Mouse (Mus musculus): ENCODE measurements around the gene Mbd6. TPM values are rescaled to one million over a fixed set of nuclear protein-coding genes. Genes with fewer than 3 reads are reported as not detected.

Gene Mbd6
- polyA plus RNA-seq, 1 experiment from 2014 or later = 10.6 TPM

DNA sequence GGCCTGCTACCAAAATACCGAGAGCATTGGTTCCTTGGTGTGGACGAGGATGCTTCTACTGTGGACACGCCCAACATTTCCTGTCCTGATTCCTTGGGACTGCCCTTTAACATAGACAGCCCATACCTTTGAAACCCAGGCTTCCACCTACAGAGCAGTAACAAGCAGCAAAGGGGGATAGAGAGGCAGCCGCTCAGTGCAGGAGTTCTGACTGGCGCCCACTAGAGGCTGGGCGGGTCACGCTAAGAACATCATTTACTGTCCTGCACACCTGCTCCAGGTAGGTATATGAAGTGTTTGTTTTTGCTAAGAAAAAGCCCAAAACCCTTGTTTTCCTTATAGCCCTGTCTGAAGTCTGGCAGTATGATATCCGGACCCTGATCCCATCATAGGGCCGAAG is 55.7 kb downstream of the Mbd6 start:
- Histone ChIP-seq H3K27ac (ENCODE audit: low read length) (no peak overlapping the region), H3K9me3 (ENCODE audit: control insufficient read depth, low read length) (no peaks in the 10 kb centered on the region), H3K27me3 (ENCODE audit: control insufficient read depth, insufficient read depth, low read depth, low read length) (no peaks in the 10 kb centered on the region), H3K4me3 (ENCODE audit: low read length) (no peak overlapping the region), H3K36me3 (ENCODE audit: control insufficient read depth, insufficient read depth, low read length) (no peaks in the 10 kb centered on the region), H3K9ac (ENCODE audit: low read length) (no peak overlapping the region), H3K4me2 (ENCODE audit: low read depth, low read length) (no peak overlapping the region), H3K4me1 (replicated peaks; ENCODE audit: control insufficient read depth, insufficient read depth, low read length) (no peaks in the 10 kb centered on the region)
- 74% methylated on average over 9 of the region's 9 CpGs for WGBS
- no peak for ATAC-seq (ENCODE audit: low read depth)

Other genes with a start within 250 kb of the Mbd6 start
- 37.5 and 39.9 TPM in 2 replicates for gene Mettl1, start 247.6 kb downstream of the Mbd6 start, polyA plus RNA-seq (2015; fragmentation: Nextera tagmentation; extraction: Ambion mirVana)
- 0.29 and 0.36 TPM in 2 replicates for gene Eef1akmt3, start 247.5 kb downstream of the Mbd6 start, polyA plus RNA-seq (2015; fragmentation: Nextera tagmentation; extraction: Ambion mirVana)
- gene Cyp27b1, start 240.8 kb downstream of the Mbd6 start, polyA plus RNA-seq (2015; fragmentation: Nextera tagmentation; extraction: Ambion mirVana) = 0.11 and 0.38 TPM in 2 replicates
- 0.46 and 0.53 TPM in 2 replicates for gene March9, start 228.8 kb downstream of the Mbd6 start, polyA plus RNA-seq (2015; fragmentation: Nextera tagmentation; extraction: Ambion mirVana)
- gene Cdk4, start 225.5 kb downstream of the Mbd6 start, polyA plus RNA-seq (2015; fragmentation: Nextera tagmentation; extraction: Ambion mirVana) = 1,550 and 1,646 TPM in 2 replicates
- gene Tspan31, start 218.8 kb downstream of the Mbd6 start, polyA plus RNA-seq (2015; fragmentation: Nextera tagmentation; extraction: Ambion mirVana) = 165 and 169 TPM in 2 replicates
- gene Agap2, start 213.7 kb downstream of the Mbd6 start, polyA plus RNA-seq (2015; fragmentation: Nextera tagmentation; extraction: Ambion mirVana) = 0.04 and 0.58 TPM in 2 replicates
- 108 and 111 TPM in 2 replicates for gene Os9, start 167.9 kb downstream of the Mbd6 start, polyA plus RNA-seq (2015; fragmentation: Nextera tagmentation; extraction: Ambion mirVana)
- 3.5 and 5.2 TPM in 2 replicates for gene B4galnt1, start 123.8 kb downstream of the Mbd6 start, polyA plus RNA-seq (2015; fragmentation: Nextera tagmentation; extraction: Ambion mirVana)
- gene Slc26a10, start 108.4 kb downstream of the Mbd6 start, polyA plus RNA-seq (2015; fragmentation: Nextera tagmentation; extraction: Ambion mirVana) = 0.88 and 1.1 TPM in 2 replicates
- gene Arhgef25, start 98.9 kb downstream of the Mbd6 start, polyA plus RNA-seq (2015; fragmentation: Nextera tagmentation; extraction: Ambion mirVana) = 60.3 and 65.0 TPM in 2 replicates
- 72.9 and 74.8 TPM in 2 replicates for gene Dtx3, start 93.3 kb downstream of the Mbd6 start, polyA plus RNA-seq (2015; fragmentation: Nextera tagmentation; extraction: Ambion mirVana)
- 30.0 and 30.8 TPM in 2 replicates for gene Pip4k2c, start 77.4 kb downstream of the Mbd6 start, polyA plus RNA-seq (2015; fragmentation: Nextera tagmentation; extraction: Ambion mirVana)
- 1.2 TPM in 2 replicates for gene Kif5a, start 25.7 kb downstream of the Mbd6 start, polyA plus RNA-seq (2015; fragmentation: Nextera tagmentation; extraction: Ambion mirVana)
- gene Dctn2, start 22.6 kb downstream of the Mbd6 start, polyA plus RNA-seq (2015; fragmentation: Nextera tagmentation; extraction: Ambion mirVana) = 183 and 194 TPM in 2 replicates
- gene Mars, start 22.8 kb upstream of the Mbd6 start, polyA plus RNA-seq (2015; fragmentation: Nextera tagmentation; extraction: Ambion mirVana) = 86.1 and 93.9 TPM in 2 replicates
- 5.5 and 6.9 TPM in 2 replicates for gene Arhgap9, start 32.9 kb upstream of the Mbd6 start, polyA plus RNA-seq (2015; fragmentation: Nextera tagmentation; extraction: Ambion mirVana)
- gene Gli1, start 53.0 kb upstream of the Mbd6 start, polyA plus RNA-seq (2015; fragmentation: Nextera tagmentation; extraction: Ambion mirVana) = 9.7 and 10.5 TPM in 2 replicates
- gene Inhbe, start 65.4 kb upstream of the Mbd6 start, polyA plus RNA-seq (2015; fragmentation: Nextera tagmentation; extraction: Ambion mirVana) = not detected in 2 replicates
- not detected in 2 replicates for gene Inhbc, start 81.4 kb upstream of the Mbd6 start, polyA plus RNA-seq (2015; fragmentation: Nextera tagmentation; extraction: Ambion mirVana)
- 22.2 and 22.4 TPM in 2 replicates for gene R3hdm2, start 91.3 kb upstream of the Mbd6 start, polyA plus RNA-seq (2015; fragmentation: Nextera tagmentation; extraction: Ambion mirVana)
- gene Stac3, start 212.7 kb upstream of the Mbd6 start, polyA plus RNA-seq (2015; fragmentation: Nextera tagmentation; extraction: Ambion mirVana) = 1.3 and 1.8 TPM in 2 replicates
- 155 and 169 TPM in 2 replicates for gene Ndufa4l2, start 225.9 kb upstream of the Mbd6 start, polyA plus RNA-seq (2015; fragmentation: Nextera tagmentation; extraction: Ambion mirVana)
- 116 and 119 TPM in 2 replicates for gene Shmt2, start 233.4 kb upstream of the Mbd6 start, polyA plus RNA-seq (2015; fragmentation: Nextera tagmentation; extraction: Ambion mirVana)
- 1.8 TPM in 2 replicates for gene Nxph4, start 245.5 kb upstream of the Mbd6 start, polyA plus RNA-seq (2015; fragmentation: Nextera tagmentation; extraction: Ambion mirVana)

All from lung, embryonic 16.5 days (tissue).